Mouse (Mus musculus) MEL (cell line): ENCODE results near the gene Sgtb. TPM values are rescaled to one million over a fixed set of nuclear protein-coding genes. Genes with fewer than 3 reads are reported as not detected.

Source experiments
- DNase-seq: peaks from one replicate; pipeline ENCODE4 v3.0.0; 2011; ENCODE audit warnings: low read depth, low spot score
- H3K27ac ChIP-seq: 2 replicates; pipeline ENCODE4 v1.5.1; 2012; ENCODE audit warnings: low read depth, mild to moderate bottlenecking, control low read depth, low read length, moderate library complexity; ENCODE audit not compliant: control insufficient read depth
- H3K27me3 ChIP-seq, 2 experiments: fragments of 150-350 bp in 1 of 2; sonication (generic) in 1 of 2; 2 replicates each; pipeline ENCODE4 v1.6.1; 2012; ENCODE audit warnings: low read length in 2 of 2, mild to moderate bottlenecking in 2 of 2, improper control_type of control experiment in 1 of 2, moderate library complexity in 1 of 2; ENCODE audit not compliant: insufficient read depth in 2 of 2, control insufficient read depth in 1 of 2
- H3K36me3 ChIP-seq, 2 experiments: 2 replicates each; pipeline ENCODE4 v1.6.1; 2012 to 2014; ENCODE audit warnings: low read length in 2 of 2, improper control_type of control experiment in 1 of 2, inconsistent platforms in 1 of 2, mild to moderate bottlenecking in 1 of 2; ENCODE audit not compliant: insufficient read depth in 2 of 2, control insufficient read depth in 1 of 2
- H3K4me1 ChIP-seq, 2 experiments: fragments of 150-350 bp in 1 of 2; sonication (generic) in 1 of 2; 2 replicates each; pipeline ENCODE4 v1.6.1; 2012; ENCODE audit warnings: low read length in 2 of 2, improper control_type of control experiment in 1 of 2, mild to moderate bottlenecking in 1 of 2; ENCODE audit not compliant: insufficient read depth in 2 of 2, control insufficient read depth in 1 of 2
- H3K4me3 ChIP-seq, 2 experiments: fragments of 150-350 bp in 1 of 2; sonication (generic) in 1 of 2; 2 replicates each; pipeline ENCODE4 v1.5.1; 2012; ENCODE audit warnings: low read depth in 2 of 2, low read length in 2 of 2, mild to moderate bottlenecking in 2 of 2, moderate library complexity in 2 of 2, control low read depth in 1 of 2, improper control_type of control experiment in 1 of 2; ENCODE audit not compliant: control insufficient read depth in 1 of 2, insufficient read depth in 1 of 2
- H3K79me2 ChIP-seq: 2 replicates; pipeline ENCODE4 v1.6.1; 2012; ENCODE audit warnings: mild to moderate bottlenecking, low read length, moderate library complexity; ENCODE audit not compliant: control insufficient read depth, poor library complexity, insufficient read depth
- H3K9ac ChIP-seq: 2 replicates; pipeline ENCODE4 v1.6.1; 2012; ENCODE audit warnings: low read depth, mild to moderate bottlenecking, control low read depth, low read length, moderate library complexity; ENCODE audit not compliant: control insufficient read depth, poor library complexity, severe bottlenecking
- H3K9me3 ChIP-seq: fragments of 150-350 bp; sonication (generic); replicated peaks from 2 replicates; pipeline ENCODE4 v1.6.1; 2012; ENCODE audit warnings: mild to moderate bottlenecking, low read length, improper control_type of control experiment, moderate library complexity; ENCODE audit not compliant: insufficient read depth
- CHD1 ChIP-seq: IDR thresholded peaks from 2 replicates; pipeline ENCODE4 v1.6.1; 2012; ENCODE audit warnings: low read depth, mild to moderate bottlenecking, inconsistent platforms, low read length, improper control_type of control experiment
- CHD2 ChIP-seq: IDR thresholded peaks from 2 replicates; pipeline ENCODE4 v1.6.1; 2011; ENCODE audit warnings: low read length, improper control_type of control experiment
- CTCF ChIP-seq, 3 experiments: IDR thresholded peaks in 2 of 3; conservative IDR thresholded peaks in 1 of 3; 2 replicates each; pipeline ENCODE4 v1.5.1; 2011 to 2012; ENCODE audit warnings: low read length in 3 of 3, low read depth in 2 of 3, mild to moderate bottlenecking in 2 of 3, improper control_type of control experiment in 1 of 3, inconsistent platforms in 1 of 3, mixed read lengths in 1 of 3, moderate library complexity in 1 of 3; ENCODE audit not compliant: control insufficient read depth in 1 of 3, insufficient read depth in 1 of 3, poor library complexity in 1 of 3, severe bottlenecking in 1 of 3
- ELF1 ChIP-seq: IDR thresholded peaks from 2 replicates; pipeline ENCODE4 v1.6.1; 2014; ENCODE audit warnings: low read depth, mild to moderate bottlenecking, inconsistent platforms, low read length, improper control_type of control experiment, moderate library complexity
- EP300 ChIP-seq, 2 experiments: IDR thresholded peaks; 2 replicates each; pipeline ENCODE4 v1.6.1; 2011; ENCODE audit warnings: improper control_type of control experiment in 2 of 2, low read length in 2 of 2, low read depth in 1 of 2, mild to moderate bottlenecking in 1 of 2
- ETS1 ChIP-seq: IDR thresholded peaks from 2 replicates; pipeline ENCODE4 v1.6.1; 2012; ENCODE audit warnings: low read depth, mild to moderate bottlenecking, inconsistent platforms, low read length, improper control_type of control experiment, moderate library complexity
- GABPA ChIP-seq: IDR thresholded peaks from 2 replicates; pipeline ENCODE4 v1.6.1; 2012; ENCODE audit warnings: low read depth, mild to moderate bottlenecking, inconsistent platforms, low read length, improper control_type of control experiment, moderate library complexity
- GATA1 ChIP-seq: IDR thresholded peaks from 2 replicates; pipeline ENCODE4 v1.6.1; 2011; ENCODE audit warnings: low read depth, low read length, improper control_type of control experiment
- HCFC1 ChIP-seq: IDR thresholded peaks from 2 replicates; pipeline ENCODE4 v1.6.1; 2012; ENCODE audit warnings: low read depth, mild to moderate bottlenecking, inconsistent platforms, low read length, improper control_type of control experiment, moderate library complexity
- JUND ChIP-seq: IDR thresholded peaks from 2 replicates; pipeline ENCODE4 v1.6.1; 2011; ENCODE audit warnings: low read depth, mild to moderate bottlenecking, improper control_type of control experiment, low read length
- KAT2A ChIP-seq: conservative IDR thresholded peaks from 2 replicates; pipeline ENCODE4 v1.6.1; 2012; ENCODE audit warnings: low read depth, low read length, improper control_type of control experiment, inconsistent platforms
- MAFK ChIP-seq: IDR thresholded peaks from 2 replicates; pipeline ENCODE4 v1.6.1; 2011; ENCODE audit warnings: low read depth, mild to moderate bottlenecking, low read length, improper control_type of control experiment, borderline replicate concordance
- MAX ChIP-seq: IDR thresholded peaks from 2 replicates; pipeline ENCODE4 v1.6.1; 2011; ENCODE audit warnings: low read length, improper control_type of control experiment
- MEF2A ChIP-seq: IDR thresholded peaks from 2 replicates; pipeline ENCODE4 v1.6.1; 2014; ENCODE audit warnings: low read depth, mild to moderate bottlenecking, inconsistent platforms, low read length, improper control_type of control experiment; ENCODE audit not compliant: poor library complexity, insufficient replicate concordance, severe bottlenecking; ENCODE audit errors: extremely low read depth
- MXI1 ChIP-seq: IDR thresholded peaks from 2 replicates; pipeline ENCODE4 v1.6.1; 2011; ENCODE audit warnings: mild to moderate bottlenecking, low read depth, low read length, improper control_type of control experiment
- MYB ChIP-seq: IDR thresholded peaks from 2 replicates; pipeline ENCODE4 v1.6.1; 2011; ENCODE audit warnings: mild to moderate bottlenecking, low read depth, low read length, improper control_type of control experiment
- MYC ChIP-seq: IDR thresholded peaks from 2 replicates; pipeline ENCODE4 v1.6.1; 2011; ENCODE audit warnings: low read depth, mild to moderate bottlenecking, low read length, improper control_type of control experiment, moderate library complexity
- NELFE ChIP-seq: IDR thresholded peaks from 2 replicates; pipeline ENCODE4 v1.6.1; 2011; ENCODE audit warnings: low read depth, low read length, improper control_type of control experiment
- NRF1 ChIP-seq: IDR thresholded peaks from 2 replicates; pipeline ENCODE4 v1.6.1; 2014; ENCODE audit warnings: low read depth, mild to moderate bottlenecking, inconsistent platforms, low read length, improper control_type of control experiment, moderate library complexity; ENCODE audit not compliant: poor library complexity, insufficient read depth, severe bottlenecking
- POLR2AphosphoS5 ChIP-seq: IDR thresholded peaks from 2 replicates; pipeline ENCODE4 v1.6.1; 2012; ENCODE audit warnings: low read depth, borderline replicate concordance, mild to moderate bottlenecking, inconsistent platforms, low read length, moderate library complexity, mixed read lengths
- RAD21 ChIP-seq: IDR thresholded peaks from 2 replicates; pipeline ENCODE4 v1.6.1; 2011; ENCODE audit warnings: mild to moderate bottlenecking, low read depth, low read length, improper control_type of control experiment
- RCOR1 ChIP-seq: IDR thresholded peaks from 2 replicates; pipeline ENCODE4 v1.6.1; 2012; ENCODE audit warnings: low read depth, mild to moderate bottlenecking, inconsistent platforms, low read length, improper control_type of control experiment
- SIN3A ChIP-seq: IDR thresholded peaks from 2 replicates; pipeline ENCODE4 v1.6.1; 2012; ENCODE audit warnings: low read length, improper control_type of control experiment, inconsistent platforms
- TAL1 ChIP-seq: IDR thresholded peaks from 2 replicates; pipeline ENCODE4 v1.6.1; 2012; ENCODE audit warnings: mild to moderate bottlenecking, inconsistent platforms, low read length, moderate library complexity, mixed read lengths
- TBP ChIP-seq: IDR thresholded peaks from 2 replicates; pipeline ENCODE4 v1.8.0; 2011; ENCODE audit warnings: low read depth, low read length, improper control_type of control experiment
- TCF12 ChIP-seq: IDR thresholded peaks from 2 replicates; pipeline ENCODE4 v1.6.1; 2014; ENCODE audit warnings: low read depth, mild to moderate bottlenecking, inconsistent platforms, low read length, improper control_type of control experiment, moderate library complexity
- UBTF ChIP-seq: IDR thresholded peaks from 2 replicates; pipeline ENCODE4 v1.6.1; 2012; ENCODE audit warnings: low read depth, mild to moderate bottlenecking, inconsistent platforms, low read length, improper control_type of control experiment, moderate library complexity, borderline replicate concordance; ENCODE audit not compliant: insufficient read depth
- USF1 ChIP-seq: IDR thresholded peaks from 2 replicates; pipeline ENCODE4 v1.6.1; 2014; ENCODE audit warnings: low read depth, mild to moderate bottlenecking, inconsistent platforms, low read length, improper control_type of control experiment, moderate library complexity
- ZC3H11A ChIP-seq: IDR thresholded peaks from 2 replicates; pipeline ENCODE4 v1.6.1; 2012; ENCODE audit warnings: low read depth, mild to moderate bottlenecking, inconsistent platforms, low read length, improper control_type of control experiment
- ZKSCAN1 ChIP-seq: IDR thresholded peaks from 2 replicates; pipeline ENCODE4 v1.6.1; 2012; ENCODE audit warnings: low read depth, mild to moderate bottlenecking, inconsistent platforms, low read length, improper control_type of control experiment, moderate library complexity
- ZMIZ1 ChIP-seq: IDR thresholded peaks from 2 replicates; pipeline ENCODE4 v1.6.1; 2012; ENCODE audit warnings: low read depth, mild to moderate bottlenecking, inconsistent platforms, low read length, improper control_type of control experiment, moderate library complexity
- ZNF384 ChIP-seq: IDR thresholded peaks from 2 replicates; pipeline ENCODE4 v1.6.1; 2012; ENCODE audit warnings: low read depth, mild to moderate bottlenecking, inconsistent platforms, low read length, improper control_type of control experiment
- polyA plus RNA-seq, 2 experiments: library from polyadenylated mRNA; stranded (reverse) in 1 of 2; unstranded in 1 of 2; fragments of >175 nt in 1 of 2; fragments of >200 nt in 1 of 2; gene quantifications; 2 replicates each; pipeline versions ENCODE4 v1.2.1 to v1.2.4; 2012; ENCODE audit warnings: low replicate concordance in 2 of 2, low read depth in 1 of 2; ENCODE audit not compliant: insufficient read length in 2 of 2, insufficient read depth in 1 of 2, missing spikeins in 1 of 2
- total RNA-seq: library from RNA; depleted of rRNA; stranded (reverse); fragments of 300-350 nt; gene quantifications from 2 replicates; pipeline ENCODE4 v1.2.3, GENCODE M21; 2012

Gene Sgtb
- total and polyA plus RNA-seq, 3 experiments = 0.11 TPM; not detected in 2

DNA sequence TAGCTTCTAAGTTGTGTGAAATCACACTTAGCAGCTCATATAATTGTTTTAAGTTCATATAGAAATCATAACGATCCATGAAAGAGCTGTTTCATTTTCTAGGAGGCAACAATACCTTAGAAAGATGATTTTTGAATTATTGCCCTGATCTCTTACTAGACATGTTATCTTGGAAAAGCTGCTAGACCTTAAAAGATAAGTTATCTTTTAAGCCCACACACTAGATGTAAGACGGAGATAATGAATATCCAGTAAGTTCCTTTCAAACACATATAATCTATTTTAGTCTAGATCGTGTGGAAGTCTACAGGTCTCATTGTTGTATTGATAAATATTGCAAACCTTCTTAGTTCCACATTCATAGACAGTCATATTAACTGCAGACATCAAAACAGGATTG is 67.3 kb downstream of the Sgtb start (continued):
- TF ChIP-seq MYB (no peak), EP300 (IDR thresholded peaks at IDR 0.05; ENCODE audit: low read depth in 1 of 2, low read length in 2 of 2) (peak in 1 of 2 experiments; percentile 45; a peak in 2 of 4 replicates), CHD2 (no peak), POLR2AphosphoS5 (no peak)

DNA sequence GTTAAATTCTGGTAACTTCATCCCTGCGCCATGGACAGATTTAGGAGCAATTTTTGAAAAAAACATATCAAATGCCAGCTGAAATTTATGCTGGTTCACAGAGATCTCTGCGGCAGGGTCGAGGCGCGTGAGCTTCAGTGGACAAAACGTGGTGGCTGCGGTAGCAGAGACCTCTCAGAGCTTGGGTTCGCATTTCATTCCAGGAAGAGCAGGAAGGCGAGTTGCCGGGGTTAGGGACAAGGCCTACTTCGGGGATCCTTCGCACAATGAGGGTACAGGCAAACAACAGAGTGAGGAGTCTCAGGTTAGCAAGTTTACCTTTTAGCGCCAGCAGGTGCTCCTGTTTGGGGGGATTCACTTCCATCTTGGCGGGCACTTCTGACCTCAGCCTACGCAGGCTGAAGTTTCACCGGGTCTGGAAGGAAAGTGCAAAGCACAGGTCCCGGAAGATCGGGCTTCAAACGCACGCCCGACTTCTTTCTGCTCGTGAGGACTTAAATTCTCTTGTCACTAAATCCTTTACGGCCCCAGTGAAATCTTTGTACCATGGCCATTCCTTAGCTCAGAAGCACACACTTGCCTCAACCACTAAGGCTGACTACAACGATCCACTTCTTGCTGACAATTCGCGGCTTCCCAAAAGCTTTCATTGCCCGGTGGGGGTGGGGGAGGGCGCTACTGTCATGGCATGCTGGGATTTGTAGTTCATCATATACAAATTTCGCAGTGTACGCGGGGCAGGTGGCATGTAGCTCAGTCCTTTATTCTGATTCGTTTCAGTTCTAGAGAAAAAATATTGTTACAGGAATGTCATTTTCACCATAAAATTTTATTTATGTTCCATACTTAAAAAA is 68.5 kb downstream of the Sgtb start, which contains the start of gene Trappc13:
TSS of gene Trappc13 (minus strand) at position 674 of the 854 bp plus-strand sequence.
- Histone ChIP-seq H3K4me3 (peak within 1 kb of the TSS; percentile 64 to 89), H3K9ac (peak within 1 kb of the TSS; percentile 89), H3K4me1 (peaks cover 0 to 2% of the 10 kb centered on the region in 2 experiments; a peak in 3 of 4 replicates), H3K9me3 (no peaks in the 10 kb centered on the region), H3K27ac (peak within 1 kb of the TSS; percentile 97), H3K36me3 (peaks cover 1 to 11% of the 10 kb centered on the region in 2 experiments), H3K27me3 (no peaks in the 10 kb centered on the region), H3K79me2 (peaks cover 28% of the 10 kb centered on the region)
- peak; percentile 94 for DNase-seq
- peak; percentile 97 for TF ChIP-seq HCFC1
- TF ChIP-seq ZNF384 = peak; percentile 57; the same call in 1 of the 2 replicates
- no peak for TF ChIP-seq GABPA
- no peak for TF ChIP-seq MYB
- TF ChIP-seq SIN3A = peak; percentile 85
- TF ChIP-seq NRF1 = no peak
- no peak for TF ChIP-seq MEF2A
- no peak for TF ChIP-seq USF1
- TF ChIP-seq ZKSCAN1 = no peak
- TF ChIP-seq MXI1 = peak; percentile 68
- 0 out of 2 replicates have a peak, but pooled peaks have one; percentile 33 for TF ChIP-seq TCF12
- TF ChIP-seq ZMIZ1 = peak; percentile 58
- peak; percentile 75 for TF ChIP-seq KAT2A
- TF ChIP-seq MAX = no peak
- TF ChIP-seq MAFK = no peak
- peak; percentile 78 for TF ChIP-seq CHD2
- TF ChIP-seq CTCF (IDR thresholded peaks at IDR 0.05 in 2 of 3, conservative IDR thresholded peaks at IDR 0.05 in 1 of 3; ENCODE audit: control insufficient read depth in 1 of 3, insufficient read depth in 1 of 3, low read depth in 2 of 3, low read length in 3 of 3, poor library complexity in 1 of 3, severe bottlenecking in 1 of 3) = no peak
- TF ChIP-seq UBTF = no peak
- peak; percentile 72; the same call in 1 of the 2 replicates for TF ChIP-seq GATA1
- no peak for TF ChIP-seq RAD21
- TF ChIP-seq RCOR1 = no peak
- no peak for TF ChIP-seq TAL1
- TF ChIP-seq CHD1 = no peak
- TF ChIP-seq ETS1 = 0 out of 2 replicates have a peak, but pooled peaks have one; percentile 4
- peak; percentile 79; the same call in 1 of the 2 replicates for TF ChIP-seq TBP
- TF ChIP-seq NELFE = peak; percentile 61
- TF ChIP-seq POLR2AphosphoS5 = no peak
- no peak for TF ChIP-seq ZC3H11A
- TF ChIP-seq JUND = no peak
- peak; percentile 40 for TF ChIP-seq MYC
- TF ChIP-seq ELF1 = peak; percentile 42
- TF ChIP-seq EP300 (IDR thresholded peaks at IDR 0.05; ENCODE audit: low read depth in 1 of 2, low read length in 2 of 2) = no peak
